Mouse (Mus musculus) adrenal gland, adult 18-20 months (tissue): Measurements from ENCODE around the gene 2310034G01Rik. TPM values are rescaled to one million over a fixed set of nuclear protein-coding genes. Genes with fewer than 3 reads are reported as not detected.
A peak's percentile ranks its signal among the peaks of the same experiment; 100 is the strongest.

Source experiments
- DNase-seq, 2 experiments: peaks; one replicate each; pipeline ENCODE4 v3.0.0; 2021 to 2022; ENCODE audit warnings: low spot score in 2 of 2
- total RNA-seq, 2 experiments: library from RNA; stranded (reverse); gene quantifications; 1 replicate in 1 of 2; 2 replicates in 1 of 2; pipeline ENCODE4 v1.2.3; 2021

2310034G01Rik gene
- total RNA-seq, 2 experiments from 2014 or later = 1.2 TPM

- DNase-seq = no peak
Observed at GRCm38 (mm10) chr19:46358381-46358780, 8.3 kb upstream of the 2310034G01Rik start.

GRCm38 (mm10) chr19:46357344-46358280 is 7.5 kb upstream of the 2310034G01Rik start:
- DNase-seq = no peak

GRCm38 (mm10) chr19:46356701-46357138 is 6.6 kb upstream of the 2310034G01Rik start:
- peak; percentile 78 to 84 for DNase-seq

GRCm38 (mm10) chr19:46349550-46349949 is 552 bp downstream of the 2310034G01Rik start:
- DNase-seq = no peak

- peak; percentile 75 to 76 for DNase-seq
Observed at GRCm38 (mm10) chr19:46348761-46349458, 1.2 kb downstream of the 2310034G01Rik start.

- DNase-seq = no peak
Observed at GRCm38 (mm10) chr19:46347936-46348668, 2.0 kb downstream of the 2310034G01Rik start.

GRCm38 (mm10) chr19:46347146-46347545 is 3.0 kb downstream of the 2310034G01Rik start:
- DNase-seq = no peak

- DNase-seq = no peak
Observed at GRCm38 (mm10) chr19:46344710-46345419, 5.2 kb downstream of the 2310034G01Rik start.

- DNase-seq = no peak
Observed at GRCm38 (mm10) chr19:46339287-46339971, 10.7 kb downstream of the 2310034G01Rik start.

- DNase-seq = no peak
Observed at GRCm38 (mm10) chr19:46338942-46339286, 11.2 kb downstream of the 2310034G01Rik start.

- peak; percentile 95 to 97 for DNase-seq
Observed at GRCm38 (mm10) chr19:46338331-46338936, 11.7 kb downstream of the 2310034G01Rik start, which contains the start of gene Cuedc2. Gene Cuedc2 (minus strand): TSS chr19:46338702.

GRCm38 (mm10) chr19:46337719-46338330 is 12.3 kb downstream of the 2310034G01Rik start:
- DNase-seq = no peak

GRCm38 (mm10) chr19:46333906-46334305 is 16.2 kb downstream of the 2310034G01Rik start:
- no peak for DNase-seq

GRCm38 (mm10) chr19:46332721-46333339 is 17.3 kb downstream of the 2310034G01Rik start:
- DNase-seq = no peak

GRCm38 (mm10) chr19:46331936-46332335 is 18.2 kb downstream of the 2310034G01Rik start:
- no peak for DNase-seq

- no peak for DNase-seq
Observed at GRCm38 (mm10) chr19:46331326-46331725, 18.8 kb downstream of the 2310034G01Rik start.

- DNase-seq = no peak
Observed at GRCm38 (mm10) chr19:46330696-46331095, 19.4 kb downstream of the 2310034G01Rik start.

- peak; percentile 83 to 85 for DNase-seq
Observed at GRCm38 (mm10) chr19:46329951-46330350, 20.2 kb downstream of the 2310034G01Rik start.
